Mouse (Mus musculus): ENCODE data around the gene Tsga10ip.
"Not testable (repeated sequence)": the region's sequence is repeated elsewhere in the genome, so short reads cannot be mapped to it uniquely, and the experiment has no call there.

Tsga10ip gene

DNA sequence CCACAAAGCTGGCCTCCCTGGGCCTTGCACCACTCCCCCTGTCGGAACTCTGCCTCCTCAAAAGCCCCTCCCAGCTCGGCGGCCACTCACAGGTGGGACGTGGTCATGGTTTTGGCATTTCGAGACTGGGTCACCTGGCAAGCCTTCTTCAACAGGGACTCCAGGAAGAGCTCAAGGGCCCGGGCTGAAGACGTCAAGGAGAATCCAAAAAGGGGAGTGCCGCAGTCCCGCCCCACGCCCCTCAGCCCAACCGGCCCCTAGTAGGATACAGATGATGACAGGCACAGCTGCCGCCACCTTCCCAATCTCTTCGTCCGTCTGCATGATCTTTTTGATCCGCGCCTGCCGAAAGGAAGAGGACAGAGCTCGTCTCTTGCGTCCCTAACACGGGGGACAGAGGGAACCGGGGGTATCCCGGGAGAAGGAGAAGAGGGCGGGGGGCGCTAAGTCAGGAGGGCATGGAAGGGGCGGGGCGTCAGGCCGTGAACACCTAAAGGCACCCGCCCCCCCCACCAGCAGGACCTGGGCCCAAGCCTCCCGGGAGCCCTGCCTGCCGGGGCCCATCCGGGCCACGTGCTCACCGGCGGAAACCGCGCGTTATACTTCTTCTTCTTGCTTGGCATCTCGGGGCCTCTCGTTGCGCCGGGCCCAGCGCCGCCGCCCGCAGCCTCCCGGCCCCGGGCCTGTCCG is 21.9 kb upstream of the Tsga10ip start:
- peak in 1 of 2 experiments; percentile 67 for DNase-seq (ENCODE audit: low spot score in 2 of 2)

DNA sequence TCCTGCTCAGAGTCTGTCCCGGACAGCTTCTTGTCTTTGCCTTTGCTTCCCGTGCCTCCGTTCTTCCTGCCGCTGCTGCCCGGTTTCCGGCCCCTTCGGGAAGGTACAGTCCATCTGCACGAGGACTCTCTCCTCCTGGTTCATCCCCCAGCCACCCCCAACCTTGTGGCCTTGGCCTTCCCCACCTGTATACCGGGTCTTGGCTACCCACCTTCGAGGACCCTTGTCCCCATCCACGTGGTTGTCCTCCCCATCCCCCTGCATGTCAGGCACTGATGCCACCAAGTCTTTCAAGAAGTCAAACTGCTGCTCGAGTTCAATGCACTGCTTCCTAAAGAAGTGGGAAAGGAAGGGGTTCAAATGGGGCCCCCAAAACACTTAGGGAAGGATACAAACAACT is 21.2 kb upstream of the Tsga10ip start:
- no peak for DNase-seq (ENCODE audit: low spot score in 2 of 2)

DNA sequence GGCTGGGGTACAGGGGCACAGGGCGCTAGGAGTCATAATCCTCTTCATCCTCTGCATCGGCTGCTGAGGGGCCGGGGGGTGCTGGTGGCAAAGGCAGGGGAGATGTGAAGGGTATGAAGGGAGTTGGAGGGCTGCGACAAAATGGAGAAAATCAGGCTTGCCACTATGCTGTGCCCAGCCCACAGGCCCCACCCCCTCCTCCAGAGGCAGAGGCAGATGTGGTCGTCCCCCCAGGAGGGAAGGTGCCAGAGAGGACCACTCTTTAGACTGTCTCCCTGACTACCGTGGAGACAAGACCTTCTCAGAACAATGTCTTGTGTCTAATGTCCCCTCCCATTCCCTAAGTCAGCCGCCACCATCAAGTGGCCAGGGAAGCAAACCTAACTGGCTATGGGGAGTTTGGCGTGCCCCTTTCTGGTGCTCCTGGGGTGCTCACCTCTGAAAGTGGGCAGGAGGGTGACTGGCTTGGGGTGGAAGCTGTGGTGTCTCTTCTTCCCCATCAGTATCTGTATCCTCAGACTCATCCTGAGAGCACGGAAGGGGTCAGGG is 20.6 kb upstream of the Tsga10ip start:
- no peak for DNase-seq (ENCODE audit: low spot score in 2 of 2)

DNA sequence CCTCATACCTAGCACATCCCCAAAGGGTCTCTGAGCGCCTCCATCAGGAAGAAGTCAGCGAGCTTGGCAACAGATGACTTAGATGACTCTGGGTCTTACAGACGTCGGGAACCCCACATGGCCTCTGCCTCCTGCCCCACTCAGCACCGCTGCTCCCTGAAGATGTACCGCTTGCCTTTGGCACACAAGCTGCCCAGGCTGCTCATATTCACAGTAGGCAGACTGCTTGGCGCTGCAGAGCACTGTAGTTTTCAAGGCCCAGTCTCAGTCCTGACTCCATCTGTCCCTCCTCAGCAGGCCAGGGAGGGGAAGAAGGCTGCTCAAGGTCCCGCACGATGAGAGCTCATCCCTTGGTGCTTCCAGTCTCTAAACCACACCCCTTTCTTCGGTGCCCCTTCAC is 19.9 kb upstream of the Tsga10ip start:
- no peak for DNase-seq (ENCODE audit: low spot score in 2 of 2)

DNA sequence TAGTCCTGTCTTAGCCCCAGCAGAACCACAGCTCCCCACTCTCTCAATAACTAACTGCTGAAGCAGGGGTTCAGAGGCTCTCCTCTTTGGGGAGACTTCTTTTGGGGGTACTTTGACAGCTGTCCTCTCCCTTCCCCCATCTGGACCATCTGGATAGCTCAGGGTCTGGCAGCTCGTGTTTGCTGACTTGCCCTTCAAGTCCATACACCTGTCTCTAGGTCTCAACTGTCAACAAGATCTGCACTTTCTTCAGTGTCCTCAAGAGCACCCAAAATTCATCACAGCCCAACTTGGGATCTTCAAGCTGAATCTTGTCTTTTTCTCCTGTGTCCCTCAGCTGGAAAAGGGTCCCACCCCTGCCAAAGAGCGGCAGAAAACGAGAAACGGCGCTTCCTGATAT is 19.5 kb upstream of the Tsga10ip start:
- DNase-seq (ENCODE audit: low spot score in 2 of 2) = no peak

DNA sequence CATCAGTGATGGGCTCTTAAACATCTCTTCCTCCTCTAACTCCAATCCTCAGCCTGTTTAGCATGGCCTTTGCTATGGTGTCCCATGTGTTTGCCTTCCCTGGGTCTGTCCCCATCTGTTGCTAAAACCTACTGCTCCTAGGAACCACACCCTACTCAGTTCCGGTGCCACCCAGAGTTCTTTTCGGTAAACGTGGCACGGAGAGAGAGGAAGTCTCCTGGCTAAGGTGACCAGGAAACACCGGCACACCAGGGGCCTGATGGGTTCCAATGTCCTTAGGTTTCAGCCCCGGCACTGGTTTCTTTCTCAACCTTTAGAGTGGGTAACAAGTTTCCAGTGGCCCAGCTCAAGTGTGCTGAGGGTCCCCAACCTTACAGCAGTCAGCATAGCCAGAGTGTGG is 18.3 kb upstream of the Tsga10ip start:
- DNase-seq (ENCODE audit: low spot score in 2 of 2) = no peak

DNA sequence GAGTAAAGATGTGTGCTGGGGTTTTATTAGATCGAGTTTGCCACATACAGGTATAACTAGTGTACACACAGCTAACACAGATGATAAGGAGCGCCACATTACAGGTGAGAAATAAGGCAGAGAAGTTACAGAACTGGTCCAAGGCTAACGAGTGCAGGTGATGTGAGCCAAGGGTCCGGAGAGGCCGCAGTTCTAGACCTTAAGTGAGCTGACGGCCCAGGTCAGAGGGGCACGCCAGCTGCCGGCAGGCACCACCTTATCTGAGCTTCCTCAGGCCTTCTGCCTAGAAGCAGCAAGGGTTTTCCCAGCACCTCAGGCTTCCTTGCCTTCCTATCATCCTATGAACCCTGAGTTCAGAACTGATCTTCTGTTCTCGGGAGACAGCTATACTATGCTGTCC is 17.3 kb upstream of the Tsga10ip start:
- no peak for DNase-seq (ENCODE audit: low spot score in 2 of 2)

DNA sequence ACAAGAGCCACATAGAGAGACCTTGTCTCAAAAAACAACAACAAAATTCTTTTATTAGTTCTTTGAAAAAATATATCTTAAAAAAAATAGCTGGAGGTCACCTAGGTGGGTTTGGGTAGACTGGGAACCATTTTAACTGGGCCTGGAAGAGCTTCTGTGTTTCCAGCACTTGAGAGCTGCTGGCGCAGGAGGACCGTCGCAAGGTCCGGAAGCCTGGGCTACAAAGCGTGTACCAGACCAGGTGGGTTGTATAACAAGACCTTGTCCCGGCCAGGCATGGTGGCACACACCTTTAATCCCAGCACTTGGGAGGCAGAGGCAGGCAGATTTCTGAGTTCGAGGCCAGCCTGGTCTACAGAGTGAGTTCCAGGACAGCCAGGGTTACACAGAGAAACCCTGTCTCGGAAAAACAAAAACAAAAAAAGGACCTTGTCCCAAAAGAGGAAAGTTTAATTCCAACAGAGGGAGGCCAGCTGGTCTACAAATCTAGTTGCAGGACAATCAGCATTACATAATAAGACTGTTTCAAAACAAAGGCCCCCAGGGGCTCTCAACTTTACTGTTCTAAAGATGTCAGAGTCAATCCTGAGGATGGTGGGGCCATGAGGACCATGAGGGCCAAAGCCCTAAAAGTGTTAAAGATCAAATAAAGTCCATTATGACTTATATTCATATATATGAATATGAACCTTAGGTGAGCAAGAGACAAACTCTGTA is 16.6 kb upstream of the Tsga10ip start:
- DNase-seq (ENCODE audit: low spot score in 2 of 2) = no peak

DNA sequence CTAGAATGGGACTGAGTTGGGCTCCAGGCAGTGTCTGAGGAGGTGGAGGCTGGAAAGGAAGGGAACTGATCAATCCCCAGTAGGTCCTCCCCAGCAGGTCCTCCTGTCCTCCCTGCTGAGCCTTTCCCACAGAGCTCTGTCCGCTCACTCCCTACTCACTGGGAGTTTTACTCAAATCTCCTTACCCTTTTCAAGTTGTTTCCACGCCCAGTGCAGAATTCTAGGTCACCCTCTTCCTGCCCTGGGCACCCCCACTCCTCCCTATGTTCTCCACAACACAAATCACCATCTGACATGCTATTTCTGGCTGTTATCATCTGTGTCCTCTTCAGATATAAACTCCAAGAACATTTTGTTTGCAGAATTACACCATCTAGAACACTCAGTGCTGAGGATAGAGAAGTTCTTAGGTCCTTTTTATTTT is 12.2 kb upstream of the Tsga10ip start:
- no peak for DNase-seq (ENCODE audit: low spot score in 2 of 2)

DNA sequence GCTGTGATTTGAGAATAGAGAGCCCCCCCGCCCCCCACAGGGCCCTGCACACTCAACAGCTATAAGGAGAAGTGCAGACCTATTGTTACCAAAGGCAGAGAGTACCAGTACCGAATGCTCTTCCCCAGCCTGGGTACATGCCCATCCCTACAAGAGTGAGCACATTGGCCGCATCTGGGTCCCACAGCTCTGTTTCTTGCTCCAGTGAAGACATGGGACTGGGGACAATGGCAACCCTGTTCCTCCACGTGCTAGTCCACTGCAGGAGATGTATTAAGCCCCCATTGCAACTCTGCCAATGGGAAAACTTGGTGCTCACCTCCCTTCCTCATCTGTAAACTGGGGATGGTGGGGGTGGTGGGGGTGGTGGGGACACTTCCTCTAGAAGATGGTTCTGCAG is 11.5 kb upstream of the Tsga10ip start:
- no peak for DNase-seq (ENCODE audit: low spot score in 2 of 2)

DNA sequence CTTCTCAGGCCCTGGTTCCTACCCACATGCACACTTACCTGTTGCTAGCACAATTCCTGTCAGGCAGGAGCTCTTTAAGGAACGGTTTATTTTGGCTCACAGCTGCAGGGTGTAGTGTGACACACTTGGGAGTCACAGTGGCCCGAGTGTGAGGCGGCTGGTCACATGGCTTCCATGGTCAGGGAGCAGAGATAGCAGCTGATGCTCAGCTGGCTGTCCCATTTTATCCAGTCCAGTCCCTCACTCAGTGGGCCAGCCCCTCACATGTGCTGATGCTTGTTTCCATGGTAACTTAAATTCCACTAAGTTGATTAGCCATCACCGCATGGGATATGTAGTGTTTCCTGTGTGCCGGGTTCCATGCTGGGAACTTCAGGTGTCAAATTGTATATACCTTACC is 9.6 kb upstream of the Tsga10ip start:
- no peak for DNase-seq (ENCODE audit: low spot score in 2 of 2)

DNA sequence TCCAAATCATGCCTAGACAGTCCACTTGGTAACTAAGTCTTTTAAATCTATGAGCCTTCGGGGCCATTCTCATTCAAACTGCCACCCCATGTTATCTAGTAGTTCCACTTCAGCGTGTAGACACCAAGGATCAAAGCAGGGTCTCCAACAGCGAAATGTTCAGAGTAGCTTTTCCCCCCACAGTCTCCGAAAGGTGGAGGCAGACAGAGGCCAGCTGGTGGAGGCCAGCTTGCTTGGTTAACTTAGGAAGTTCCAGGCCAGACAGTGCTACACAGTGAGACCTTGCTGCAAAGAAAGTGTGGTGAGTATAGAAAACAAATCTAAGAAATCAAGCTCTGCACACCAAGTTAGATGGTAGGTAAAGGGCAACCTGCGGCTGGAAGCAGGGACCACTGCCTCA is 8.3 kb upstream of the Tsga10ip start:
- DNase-seq (ENCODE audit: low spot score in 2 of 2) = no peak

DNA sequence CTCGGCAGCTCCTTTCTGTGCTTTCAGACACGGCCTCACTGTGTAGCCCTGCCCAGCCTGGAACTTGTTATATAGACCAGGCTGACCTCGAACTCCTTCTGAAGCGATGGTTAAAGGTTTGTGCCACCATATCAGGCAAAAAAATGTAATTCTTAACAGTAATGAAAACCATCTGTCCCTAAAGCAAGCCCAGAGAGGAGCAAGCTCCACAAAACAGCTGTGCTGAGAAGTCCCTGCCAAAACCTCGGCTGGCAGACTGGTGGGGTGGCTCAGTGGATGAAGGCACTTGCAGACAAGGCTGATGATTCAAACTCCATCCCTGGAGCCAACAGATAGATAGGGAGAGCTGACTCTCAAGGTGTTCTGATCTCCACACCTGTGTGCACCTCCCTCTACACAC is 6.7 kb upstream of the Tsga10ip start:
- no peak for DNase-seq (ENCODE audit: low spot score in 2 of 2)

DNA sequence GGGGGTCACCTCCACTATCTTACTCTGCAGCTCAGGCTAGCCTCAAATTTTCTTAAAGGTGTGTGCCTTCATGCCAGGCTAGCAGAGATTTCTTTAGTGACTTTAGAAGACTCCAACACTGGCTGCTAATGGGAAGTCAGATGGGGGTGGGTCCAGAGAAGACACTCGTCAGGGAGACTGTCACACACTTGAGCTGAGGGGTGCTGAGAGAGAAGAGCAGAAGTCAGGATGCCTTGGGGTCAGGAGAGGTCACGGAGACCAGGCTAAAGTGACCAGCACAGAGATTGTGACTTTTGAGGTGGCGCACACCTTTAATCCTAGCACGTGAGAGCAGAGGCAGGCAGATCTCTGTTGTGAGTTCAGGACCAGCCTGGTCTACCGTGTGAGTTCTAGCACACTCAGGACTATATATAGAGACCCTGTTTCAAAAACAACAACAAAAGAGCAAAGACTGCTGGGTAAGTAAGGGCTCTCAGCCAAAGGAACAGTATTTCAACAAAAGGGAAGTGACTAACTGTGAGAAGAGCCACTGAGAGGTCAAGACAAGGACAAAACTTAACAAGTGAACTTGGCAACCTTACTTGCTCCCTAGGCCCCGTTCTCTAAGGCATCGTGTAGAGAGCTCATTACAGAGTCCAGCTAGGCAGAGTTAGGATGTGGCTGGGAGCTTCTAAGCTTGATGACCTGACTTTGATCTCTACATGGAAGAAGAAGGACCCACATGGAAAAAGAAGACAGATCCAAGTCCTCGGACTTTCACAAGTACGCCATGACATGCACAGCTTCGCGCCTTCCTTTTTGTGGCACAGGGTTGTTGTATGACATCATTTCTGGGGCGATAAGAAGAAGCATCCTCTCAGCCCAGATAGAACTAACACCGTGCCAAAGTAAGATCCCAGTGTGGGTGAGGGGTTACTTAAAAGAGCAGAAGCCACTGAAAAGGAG is 6.0 kb upstream of the Tsga10ip start:
- DNase-seq (ENCODE audit: low spot score in 2 of 2) = no peak

DNA sequence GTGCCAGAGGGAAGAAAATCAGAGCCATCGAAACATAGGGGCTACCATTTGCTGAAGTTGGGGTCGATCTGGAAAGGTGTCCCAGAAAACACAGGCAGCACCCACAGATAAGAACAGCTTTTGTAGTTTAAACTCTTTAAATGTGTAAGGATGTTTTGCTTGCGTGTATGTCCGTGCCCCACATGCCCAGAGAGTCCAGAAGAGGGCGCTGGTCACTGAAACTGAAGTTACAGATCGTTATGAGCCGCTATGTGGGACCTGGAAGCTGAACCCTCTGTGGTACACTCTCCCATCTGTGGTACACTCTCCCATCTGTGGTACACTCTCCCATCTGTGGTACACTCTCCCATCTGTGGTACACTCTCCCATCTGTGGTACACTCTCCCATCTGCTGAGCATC is 4.8 kb upstream of the Tsga10ip start:
- DNase-seq (ENCODE audit: low spot score in 2 of 2) = peak; percentile 70 to 73

DNA sequence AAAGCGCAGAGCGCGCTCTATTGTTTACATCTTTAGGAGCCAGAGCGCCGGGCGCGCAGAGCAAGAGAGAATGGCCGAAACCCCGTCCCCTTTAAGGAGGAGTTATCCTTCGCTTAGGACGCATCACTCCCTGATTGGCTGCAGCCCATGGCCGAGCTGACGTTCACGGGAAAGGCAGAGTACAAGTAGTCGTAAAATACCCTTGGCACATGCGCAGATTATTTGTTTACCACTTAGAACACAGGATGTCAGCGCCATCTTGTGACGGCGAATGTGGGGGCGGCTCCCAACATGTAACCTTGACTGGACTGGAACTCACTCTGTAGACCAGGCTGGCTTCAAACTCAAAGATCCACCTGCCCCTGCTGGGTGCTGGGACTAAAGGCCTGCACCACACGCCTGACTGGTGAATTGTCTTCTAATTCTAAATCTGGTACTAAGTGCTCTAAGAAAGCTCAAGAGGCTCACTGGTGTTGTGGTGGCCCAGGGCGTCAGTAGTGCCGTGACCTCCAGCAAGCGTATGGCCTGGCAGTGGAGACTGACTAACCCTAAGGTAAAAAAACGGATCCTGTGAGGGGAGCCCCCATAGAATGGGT is 4.3 kb upstream of the Tsga10ip start:
- peak; percentile 67 to 72 for DNase-seq (ENCODE audit: low spot score in 2 of 2)

DNA sequence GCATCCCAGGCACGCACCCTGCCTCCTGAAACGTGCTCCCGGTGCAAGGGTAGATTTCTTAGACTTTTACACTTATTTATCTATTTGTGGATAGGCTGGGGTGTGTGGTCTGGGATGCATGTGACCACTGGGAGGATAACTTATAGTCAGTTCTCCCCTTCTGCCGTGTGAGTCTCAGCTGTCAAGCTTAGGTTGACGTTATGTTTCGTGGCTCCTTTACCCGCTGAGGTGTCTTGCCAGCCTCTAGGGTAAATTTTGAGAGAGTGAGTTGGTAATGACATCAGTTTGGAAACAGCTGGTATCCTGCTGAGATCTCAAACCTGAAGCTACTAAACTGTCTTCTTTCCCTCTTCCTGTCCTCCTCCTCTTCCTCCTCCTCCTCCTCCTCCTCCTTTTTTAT is 3.6 kb upstream of the Tsga10ip start:
- peak; percentile 41 to 42 for DNase-seq (ENCODE audit: low spot score in 2 of 2)

DNA sequence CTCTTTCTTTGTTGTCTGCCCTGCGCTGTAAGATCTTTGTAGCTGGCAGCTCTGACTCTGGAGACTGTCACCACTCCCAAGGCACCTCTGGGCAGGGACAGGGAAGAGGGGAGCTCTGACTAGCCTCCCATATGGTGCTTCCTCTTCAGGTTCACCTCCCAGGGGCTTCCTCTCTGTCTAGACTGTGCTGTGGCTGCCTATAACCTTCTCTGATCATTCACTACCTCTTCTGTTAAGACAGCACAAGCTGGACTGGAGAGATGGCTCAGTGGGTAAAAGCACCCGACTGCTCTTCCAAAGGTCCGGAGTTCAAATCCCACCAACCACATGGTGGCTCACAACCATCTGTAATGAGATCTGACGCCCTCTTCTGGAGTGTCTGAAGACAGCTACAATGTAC is 1.3 kb downstream of the Tsga10ip start:
- not testable (repeated sequence) for DNase-seq (ENCODE audit: low spot score in 2 of 2)

DNA sequence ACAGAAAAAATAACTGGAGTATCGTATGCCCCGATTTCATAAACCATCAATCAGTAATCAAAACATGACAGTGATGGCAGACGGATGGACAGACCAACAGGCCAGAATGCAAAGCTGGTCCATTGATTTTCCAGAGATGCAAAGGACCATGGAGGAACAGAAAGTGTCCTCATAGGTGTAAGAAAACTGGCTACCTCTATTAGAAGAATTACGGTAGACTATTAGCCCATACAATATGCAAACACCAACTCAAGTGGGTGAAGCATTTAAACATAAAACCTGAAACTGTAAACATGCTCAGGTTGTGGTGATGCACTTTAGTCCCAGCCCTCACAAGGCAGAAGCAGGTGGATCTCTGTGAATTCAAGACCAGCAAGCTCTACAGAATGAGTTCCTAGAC is 7.0 kb downstream of the Tsga10ip start:
- DNase-seq (ENCODE audit: low spot score in 2 of 2) = no peak

DNA sequence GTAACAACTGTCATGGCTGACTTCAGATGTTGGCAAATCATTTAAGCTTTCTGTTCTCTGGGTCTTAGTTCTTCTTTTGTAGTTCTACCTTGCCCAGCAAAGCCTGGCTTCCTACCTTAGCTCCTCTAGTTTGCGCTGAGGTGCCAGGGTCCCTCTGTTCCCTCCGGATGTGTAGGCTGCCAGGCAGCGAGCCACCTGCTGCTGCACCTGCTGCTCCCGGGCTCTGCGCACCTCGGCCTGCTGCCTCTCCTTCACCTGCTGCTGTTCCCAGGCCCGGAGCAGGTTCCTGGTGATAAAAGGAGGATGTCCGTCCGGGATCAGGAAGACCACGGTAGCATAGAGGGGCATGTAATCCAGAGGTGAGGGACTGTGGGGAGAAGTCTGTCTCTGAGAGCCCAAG is 8.2 kb downstream of the Tsga10ip start:
- DNase-seq (ENCODE audit: low spot score in 2 of 2) = no peak

DNA sequence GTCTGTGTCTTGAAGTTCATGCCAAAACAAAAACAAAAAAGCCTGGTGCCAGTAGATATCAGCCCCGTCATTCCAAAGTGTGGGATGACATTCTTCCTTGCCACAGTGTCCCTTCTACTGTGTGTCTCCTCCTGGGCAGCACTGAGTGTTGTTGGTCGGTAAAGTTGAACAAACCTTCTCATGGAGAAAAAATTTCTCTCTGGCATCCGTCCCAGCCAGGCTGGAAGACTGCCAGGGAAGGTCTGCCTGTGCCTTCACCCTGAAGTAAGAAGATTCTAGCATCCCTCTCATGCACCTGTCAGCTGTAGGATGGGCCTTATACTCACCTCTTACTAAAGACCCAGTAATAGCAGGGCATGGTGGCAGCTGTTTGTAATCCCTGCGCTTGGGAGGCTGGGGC is 9.4 kb downstream of the Tsga10ip start:
- no peak for DNase-seq (ENCODE audit: low spot score in 2 of 2)

DNA sequence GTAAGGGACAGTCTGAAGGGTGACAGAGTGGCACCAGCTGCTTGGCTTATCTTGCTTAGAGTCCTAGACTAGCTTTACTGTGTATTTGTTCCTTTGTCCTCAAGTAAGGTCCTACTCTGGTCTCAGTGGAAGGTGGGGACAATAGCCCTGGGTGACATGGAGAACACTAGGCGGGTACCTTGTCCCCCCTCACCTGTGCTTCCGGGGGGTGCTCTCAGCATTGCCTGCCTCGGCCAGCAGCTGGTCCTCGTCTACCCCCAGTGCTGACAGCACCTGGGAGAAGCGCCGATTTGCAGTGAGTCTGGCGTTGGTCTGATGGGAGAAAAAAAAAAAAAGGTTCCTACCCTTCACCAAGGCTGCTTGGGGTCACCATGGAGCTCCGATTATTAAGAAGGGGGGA is 11.9 kb downstream of the Tsga10ip start:
- DNase-seq (ENCODE audit: low spot score in 2 of 2) = no peak

Data from natural killer cell, adult 2 months (primary cell).